Mouse (Mus musculus) E14TG2a.4 (cell line): ENCODE data around the gene Ndfip2.

Experiments used
- CTCF ChIP-seq: conservative IDR thresholded peaks from 2 replicates; pipeline ENCODE4 v1.5.1; 2014; ENCODE audit warnings: low read length
- NANOG ChIP-seq: IDR thresholded peaks from 2 replicates; pipeline ENCODE4 v1.6.1; 2014; ENCODE audit warnings: borderline replicate concordance, low read length, mixed read lengths

GRCm38 (mm10) chr14:105322829-105323228, 64.5 kb downstream of the Ndfip2 start:
- TF ChIP-seq CTCF: no peak
- TF ChIP-seq NANOG: no peak
